Comparison of ENCODE assay signal across 10 mouse cellular contexts in genomic region chr17:84566773-84567555, GRCm38 (mm10). TPM values are rescaled to one million over a fixed set of nuclear protein-coding genes. Genes with fewer than 3 reads are reported as not detected.
DNase-seq lines count a peak whose midpoint lies in the region; ATAC-seq lines count a peak whose summit lies in the region.
"Had no signal": no experiment of that assay in that cellular context is flagged by ENCODE, and none has a peak within 500 bp of the region (broad histone marks: within the 10 kb centered on the region; RNA-seq: fewer than 3 reads in every experiment).

No protein-coding gene starts in this region.

- H3K27ac ChIP-seq in embryonic facial prominence, embryonic 11.5 days (replicated peaks; ENCODE audit: low read depth, low read length) = peak overlapping the region; percentile 23
- H3K27ac ChIP-seq in neural tube, embryonic 14.5 days (ENCODE audit: low read depth, low read length) = no peak overlapping the region

- no peaks in the 10 kb centered on the region for H3K9me3 ChIP-seq in embryonic facial prominence, embryonic 11.5 days (replicated peaks; ENCODE audit: control insufficient read depth, low read length)
- H3K9me3 ChIP-seq in neural tube, embryonic 14.5 days (ENCODE audit: control insufficient read depth, low read length) = no peaks in the 10 kb centered on the region

- intact Hi-C loops in gastrocnemius, postnatal 36 days (cut with DNase I) = no loop called here

- H3K27me3 ChIP-seq in embryonic facial prominence, embryonic 11.5 days (ENCODE audit: control insufficient read depth, insufficient read depth, low read length) = no peaks in the 10 kb centered on the region
- H3K27me3 ChIP-seq in neural tube, embryonic 14.5 days (ENCODE audit: control insufficient read depth, insufficient read depth, low read length) = no peaks in the 10 kb centered on the region
- H3K27me3 ChIP-seq: Patski had no signal

- H3K4me3 ChIP-seq in embryonic facial prominence, embryonic 11.5 days (ENCODE audit: low read depth, low read length) = no peak overlapping the region
- no peak overlapping the region for H3K4me3 ChIP-seq in neural tube, embryonic 14.5 days (ENCODE audit: low read depth, low read length)
- H3K4me3 ChIP-seq: myocyte had no signal

- DNase-seq in kidney, postnatal 4 days = peak; percentile 25 to 55
- no peak for DNase-seq in kidney, postnatal 14 days
- peak; percentile 62 for DNase-seq in embryonic facial prominence, embryonic 11.5 days (ENCODE audit: low spot score)
- peak; percentile 14 for DNase-seq in induced T-regulatory cell, adult 2 months (ENCODE audit: low read depth)
- no peak for DNase-seq in gastrocnemius, postnatal 36 days
- no peak for DNase-seq in ovary, postnatal 36 days (ENCODE audit: low spot score)
- DNase-seq in B cell, adult 2 months = no peak

- WGBS in embryonic facial prominence, embryonic 11.5 days = 32% methylated on average over 27 of the region's 27 CpGs
- WGBS in neural tube, embryonic 14.5 days = 36% methylated on average over 27 of the region's 27 CpGs

- no peaks in the 10 kb centered on the region for H3K4me1 ChIP-seq in embryonic facial prominence, embryonic 11.5 days (ENCODE audit: control insufficient read depth, insufficient read depth, low read length)
- H3K4me1 ChIP-seq in neural tube, embryonic 14.5 days (ENCODE audit: control insufficient read depth, insufficient read depth, low read length) = no peaks in the 10 kb centered on the region

- peak; percentile 89 for ATAC-seq in embryonic facial prominence, embryonic 11.5 days (replicated peaks; ENCODE audit: insufficient number of reproducible peaks, low FRiP score, low TSS enrichment, low read depth)
- ATAC-seq in neural tube, embryonic 14.5 days (ENCODE audit: low read depth) = peak; percentile 69; the same call in 1 of the 2 replicates
- ATAC-seq: Patski had no signal

- 0 out of 2 replicates have a peak, but pooled peaks cover 2% of the 10 kb centered on the region for H3K36me3 ChIP-seq in embryonic facial prominence, embryonic 11.5 days (replicated peaks; ENCODE audit: control insufficient read depth, insufficient read depth, low read depth, low read length)
- H3K36me3 ChIP-seq in neural tube, embryonic 14.5 days (ENCODE audit: control insufficient read depth, insufficient read depth, low read length) = no peaks in the 10 kb centered on the region

- H3K4me2 ChIP-seq in embryonic facial prominence, embryonic 11.5 days (ENCODE audit: low read depth, low read length) = no peak overlapping the region
- peak overlapping the region; percentile 28; the same call in 1 of the 2 replicates for H3K4me2 ChIP-seq in neural tube, embryonic 14.5 days (ENCODE audit: low read depth, low read length)

- no peak overlapping the region for H3K9ac ChIP-seq in embryonic facial prominence, embryonic 11.5 days (replicated peaks; ENCODE audit: low read length)
- no peak overlapping the region for H3K9ac ChIP-seq in neural tube, embryonic 14.5 days (replicated peaks; ENCODE audit: low read depth, low read length)

RNA-seq across cellular contexts. Expression of gene Plekhh2, which starts 55.3 kb away (rescaled TPM):
- polyA plus RNA-seq in embryonic facial prominence, embryonic 11.5 days (2014; fragmentation: Nextera tagmentation; extraction: Ambion mirVana) = 5.1 and 5.6 TPM in 2 replicates
- 2.3 and 2.8 TPM in 2 replicates for polyA plus RNA-seq in neural tube, embryonic 14.5 days (2014; fragmentation: Nextera tagmentation; extraction: Ambion mirVana)
- 1 to 10 TPM; 1.5 to 1.6 TPM for total RNA-seq in gastrocnemius, postnatal 36 days (2021)

RNA-seq across cellular contexts. Expression of gene Dync2li1, which starts 59.3 kb away (rescaled TPM):
- polyA plus RNA-seq in embryonic facial prominence, embryonic 11.5 days (2014; fragmentation: Nextera tagmentation; extraction: Ambion mirVana) = 46.2 and 48.0 TPM in 2 replicates
- 32.1 TPM in 2 replicates for polyA plus RNA-seq in neural tube, embryonic 14.5 days (2014; fragmentation: Nextera tagmentation; extraction: Ambion mirVana)
- 1 to 10 TPM; 2.6 to 3.3 TPM for total RNA-seq in gastrocnemius, postnatal 36 days (2021)

Comparison
In these comparisons a context has a peak if more than half of its experiments do, and no peak if none do; other contexts are left out.
1. DNase-seq: peak in kidney, postnatal 4 days (2 of 2), embryonic facial prominence, embryonic 11.5 days (single experiment) and induced T-regulatory cell, adult 2 months (single experiment); none in kidney, postnatal 14 days (single experiment), gastrocnemius, postnatal 36 days (0 of 2), ovary, postnatal 36 days (single experiment) and B cell, adult 2 months (0 of 2).